Comparison of ENCODE assay signal across 8 mouse cellular contexts in genomic region chr7:110768001-110768400, GRCm38 (mm10). TPM values are rescaled to one million over a fixed set of nuclear protein-coding genes. Genes with fewer than 3 reads are reported as not detected.
DNase-seq lines count a peak whose midpoint lies in the region; ATAC-seq and TF ChIP-seq lines count a peak whose summit lies in the region.

TSS of gene Ampd3 (plus strand) at chr7:110768206.

- H3K36me3 ChIP-seq in forebrain, embryonic 13.5 days (ENCODE audit: poor library complexity, severe bottlenecking): no peaks in the 10 kb centered on the region
- no peaks in the 10 kb centered on the region for H3K36me3 ChIP-seq in hindbrain, postnatal 0 days (ENCODE audit: insufficient read depth, low read length)
- H3K36me3 ChIP-seq in limb, embryonic 10.5 days: no peaks in the 10 kb centered on the region
- no peaks in the 10 kb centered on the region for H3K36me3 ChIP-seq in neural tube, embryonic 12.5 days

- peak within 1 kb of the TSS; percentile 74 for H3K9ac ChIP-seq in forebrain, embryonic 13.5 days
- peak within 1 kb of the TSS; percentile 86 for H3K9ac ChIP-seq in hindbrain, postnatal 0 days (replicated peaks; ENCODE audit: low read length)
- peak within 1 kb of the TSS; percentile 63 for H3K9ac ChIP-seq in neural tube, embryonic 12.5 days

- 16% methylated on average over 14 of the region's 16 CpGs for WGBS in forebrain, embryonic 13.5 days
- 16% methylated on average over 16 of the region's 16 CpGs for WGBS in hindbrain, postnatal 0 days
- 11% methylated on average over 16 of the region's 16 CpGs for WGBS in limb, embryonic 10.5 days
- 12% methylated on average over 14 of the region's 16 CpGs for WGBS in neural tube, embryonic 12.5 days

- no peaks in the 10 kb centered on the region for H3K9me3 ChIP-seq in forebrain, embryonic 13.5 days (replicated peaks)
- no peaks in the 10 kb centered on the region for H3K9me3 ChIP-seq in hindbrain, postnatal 0 days (ENCODE audit: low read length)
- no peaks in the 10 kb centered on the region for H3K9me3 ChIP-seq in limb, embryonic 10.5 days (replicated peaks)
- no peaks in the 10 kb centered on the region for H3K9me3 ChIP-seq in neural tube, embryonic 12.5 days

- TF ChIP-seq CTCF in hindbrain, postnatal 0 days (IDR thresholded peaks at IDR 0.05; ENCODE audit: low read depth): no peak

- DNase-seq in cerebellum, adult 11-12 months: peak; percentile 44
- DNase-seq in cerebellum, adult 9-10 months: no peak
- DNase-seq in adrenal gland, adult 2 months: peak; percentile 23
- DNase-seq in hindbrain, postnatal 0 days (ENCODE audit: low spot score): no peak
- no peak for DNase-seq in limb, embryonic 10.5 days (ENCODE audit: low spot score)
- no peak for DNase-seq in c-Kit-positive CD71-positive TER-119-positive erythroid progenitor cells, embryonic 14.5 days (ENCODE audit: low spot score)

- no peak within 1 kb of the TSS for H3K27ac ChIP-seq in forebrain, embryonic 13.5 days
- peak within 1 kb of the TSS; percentile 79 for H3K27ac ChIP-seq in hindbrain, postnatal 0 days
- peak within 1 kb of the TSS; percentile 70 for H3K27ac ChIP-seq in limb, embryonic 10.5 days
- no peak within 1 kb of the TSS for H3K27ac ChIP-seq in neural tube, embryonic 12.5 days

- H3K4me1 ChIP-seq in forebrain, embryonic 13.5 days: peaks cover 11% of the 10 kb centered on the region
- peaks cover 19% of the 10 kb centered on the region; the same call in 1 of the 2 replicates for H3K4me1 ChIP-seq in hindbrain, postnatal 0 days (ENCODE audit: insufficient read depth, low read length)
- H3K4me1 ChIP-seq in limb, embryonic 10.5 days: peaks cover 20% of the 10 kb centered on the region
- peaks cover 7% of the 10 kb centered on the region; the same call in 1 of the 2 replicates for H3K4me1 ChIP-seq in neural tube, embryonic 12.5 days

- H3K27me3 ChIP-seq in forebrain, embryonic 13.5 days: peaks cover 22% of the 10 kb centered on the region
- H3K27me3 ChIP-seq in hindbrain, postnatal 0 days (ENCODE audit: insufficient read depth, low read length): no peaks in the 10 kb centered on the region
- peaks cover 47% of the 10 kb centered on the region for H3K27me3 ChIP-seq in limb, embryonic 10.5 days (ENCODE audit: low read depth, poor library complexity, severe bottlenecking)
- peaks cover 25% of the 10 kb centered on the region for H3K27me3 ChIP-seq in neural tube, embryonic 12.5 days (replicated peaks)

- H3K4me3 ChIP-seq in forebrain, embryonic 13.5 days: peak within 1 kb of the TSS; percentile 52
- peak within 1 kb of the TSS; percentile 56 for H3K4me3 ChIP-seq in hindbrain, postnatal 0 days (ENCODE audit: low read length)
- H3K4me3 ChIP-seq in limb, embryonic 10.5 days: peak within 1 kb of the TSS; percentile 62
- H3K4me3 ChIP-seq in neural tube, embryonic 12.5 days: peak within 1 kb of the TSS; percentile 57

- no peak for ATAC-seq in forebrain, embryonic 13.5 days
- ATAC-seq in hindbrain, postnatal 0 days: peak; percentile 18; the same call in 1 of the 2 replicates
- ATAC-seq in neural tube, embryonic 12.5 days (ENCODE audit: low FRiP score, low read depth): no peak

- peak within 1 kb of the TSS; percentile 95 for H3K4me2 ChIP-seq in forebrain, embryonic 13.5 days
- H3K4me2 ChIP-seq in hindbrain, postnatal 0 days (ENCODE audit: low read depth, low read length): peak within 1 kb of the TSS; percentile 85
- peak within 1 kb of the TSS; percentile 96 for H3K4me2 ChIP-seq in neural tube, embryonic 12.5 days (replicated peaks)

RNA-seq across cellular contexts. Expression of gene Ampd3, which starts in this region (rescaled TPM):
- total RNA-seq in adrenal gland, adult 2 months (2021): 10 to 100 TPM; 15.4 to 26.2 TPM
- polyA plus RNA-seq in adrenal gland, adult 2 months (2012; rRNA removed): 15.6 and 16.1 TPM in 2 replicates
- 1.5 TPM in 2 replicates for polyA plus RNA-seq in forebrain, embryonic 13.5 days (2015; fragmentation: Nextera tagmentation; extraction: Ambion mirVana)
- 15.1 and 24.8 TPM in 2 replicates for total RNA-seq in hindbrain, postnatal 0 days (2014; rRNA removed)
- polyA plus RNA-seq in hindbrain, postnatal 0 days (2015; fragmentation: Nextera tagmentation; extraction: Ambion mirVana): 12.4 and 14.3 TPM in 2 replicates
- 1.0 and 1.9 TPM in 2 replicates for polyA plus RNA-seq in limb, embryonic 10.5 days (2016; fragmentation: Nextera tagmentation; extraction: Ambion mirVana)
- 2.4 and 3.1 TPM in 2 replicates for polyA plus RNA-seq in neural tube, embryonic 12.5 days (2016; fragmentation: Nextera tagmentation; extraction: Ambion mirVana)

Comparison
In these comparisons a context has a peak if more than half of its experiments do, and no peak if none do; other contexts are left out.
1. DNase-seq: peak in cerebellum, adult 11-12 months (single experiment) and adrenal gland, adult 2 months (single experiment); none in cerebellum, adult 9-10 months (single experiment), hindbrain, postnatal 0 days (single experiment), limb, embryonic 10.5 days (single experiment) and c-Kit-positive CD71-positive TER-119-positive erythroid progenitor cells, embryonic 14.5 days (single experiment).
2. H3K27ac ChIP-seq: peak in hindbrain, postnatal 0 days (single experiment) and limb, embryonic 10.5 days (single experiment); none in forebrain, embryonic 13.5 days (single experiment) and neural tube, embryonic 12.5 days (single experiment).
3. Peak in every context shown above with its lines, with median percentiles within 50 percentile points of each other: H3K4me2 ChIP-seq, H3K4me3 ChIP-seq and H3K9ac ChIP-seq.